Mouse (Mus musculus): Measurements from ENCODE around the gene Dyrk1a.
A peak's percentile ranks its signal among the peaks of the same experiment; 100 is the strongest.
"Not testable (repeated sequence)": the region's sequence is repeated elsewhere in the genome, so short reads cannot be mapped to it uniquely, and the experiment has no call there.

Gene Dyrk1a

GRCm38 (mm10) chr16:94633012-94633411, 63.2 kb downstream of the Dyrk1a start:
- no peak for DNase-seq (ENCODE audit: low read depth)

- DNase-seq (ENCODE audit: low read depth) = no peak
Observed at GRCm38 (mm10) chr16:94637423-94637822, 67.6 kb downstream of the Dyrk1a start.

GRCm38 (mm10) chr16:94641799-94642198, 72.0 kb downstream of the Dyrk1a start:
- DNase-seq (ENCODE audit: low read depth) = no peak

GRCm38 (mm10) chr16:94647153-94647552, 77.3 kb downstream of the Dyrk1a start:
- no peak for DNase-seq (ENCODE audit: low read depth)

- DNase-seq (ENCODE audit: low read depth) = no peak
Observed at GRCm38 (mm10) chr16:94647925-94648324, 78.1 kb downstream of the Dyrk1a start.

GRCm38 (mm10) chr16:94649861-94650260, 80.1 kb downstream of the Dyrk1a start:
- DNase-seq (ENCODE audit: low read depth) = no peak

GRCm38 (mm10) chr16:94652091-94652713, 82.4 kb downstream of the Dyrk1a start:
- no peak for DNase-seq (ENCODE audit: low read depth)

GRCm38 (mm10) chr16:94655083-94655482, 85.3 kb downstream of the Dyrk1a start:
- DNase-seq (ENCODE audit: low read depth) = no peak

GRCm38 (mm10) chr16:94656891-94657290, 87.1 kb downstream of the Dyrk1a start:
- DNase-seq (ENCODE audit: low read depth) = no peak

GRCm38 (mm10) chr16:94659394-94659793, 89.6 kb downstream of the Dyrk1a start:
- no peak for DNase-seq (ENCODE audit: low read depth)

- no peak for DNase-seq (ENCODE audit: low read depth)
Observed at GRCm38 (mm10) chr16:94660221-94660620, 90.4 kb downstream of the Dyrk1a start.

- no peak for DNase-seq (ENCODE audit: low read depth)
Observed at GRCm38 (mm10) chr16:94667557-94667956, 97.7 kb downstream of the Dyrk1a start.

GRCm38 (mm10) chr16:94671313-94671712, 101.5 kb downstream of the Dyrk1a start:
- DNase-seq (ENCODE audit: low read depth) = no peak

GRCm38 (mm10) chr16:94680924-94681323, 111.1 kb downstream of the Dyrk1a start:
- no peak for DNase-seq (ENCODE audit: low read depth)

- DNase-seq (ENCODE audit: low read depth) = no peak
Observed at GRCm38 (mm10) chr16:94681760-94682159, 112.0 kb downstream of the Dyrk1a start.

GRCm38 (mm10) chr16:94683960-94684359, 114.2 kb downstream of the Dyrk1a start:
- no peak for DNase-seq (ENCODE audit: low read depth)

GRCm38 (mm10) chr16:94693687-94694305, 124.0 kb downstream of the Dyrk1a start:
- DNase-seq (ENCODE audit: low read depth) = no peak

GRCm38 (mm10) chr16:94697553-94697952, 127.7 kb downstream of the Dyrk1a start:
- no peak for DNase-seq (ENCODE audit: low read depth)

GRCm38 (mm10) chr16:94698234-94698633, 128.4 kb downstream of the Dyrk1a start:
- DNase-seq (ENCODE audit: low read depth) = not testable (repeated sequence)

- no peak for DNase-seq (ENCODE audit: low read depth)
Observed at GRCm38 (mm10) chr16:94701141-94701540, 131.3 kb downstream of the Dyrk1a start.

- DNase-seq (ENCODE audit: low read depth) = no peak
Observed at GRCm38 (mm10) chr16:94701971-94702370, 132.2 kb downstream of the Dyrk1a start.

GRCm38 (mm10) chr16:94713480-94714094, 143.8 kb downstream of the Dyrk1a start:
- DNase-seq (ENCODE audit: low read depth) = peak; percentile 50

GRCm38 (mm10) chr16:94714483-94714882, 144.7 kb downstream of the Dyrk1a start:
- no peak for DNase-seq (ENCODE audit: low read depth)

All from c-Kit-positive CD71-negative TER-119-negative erythroid progenitor cells, embryonic 14.5 days (primary cell).